8 mouse cellular contexts compared by ENCODE assay signal in the genomic region with DNA sequence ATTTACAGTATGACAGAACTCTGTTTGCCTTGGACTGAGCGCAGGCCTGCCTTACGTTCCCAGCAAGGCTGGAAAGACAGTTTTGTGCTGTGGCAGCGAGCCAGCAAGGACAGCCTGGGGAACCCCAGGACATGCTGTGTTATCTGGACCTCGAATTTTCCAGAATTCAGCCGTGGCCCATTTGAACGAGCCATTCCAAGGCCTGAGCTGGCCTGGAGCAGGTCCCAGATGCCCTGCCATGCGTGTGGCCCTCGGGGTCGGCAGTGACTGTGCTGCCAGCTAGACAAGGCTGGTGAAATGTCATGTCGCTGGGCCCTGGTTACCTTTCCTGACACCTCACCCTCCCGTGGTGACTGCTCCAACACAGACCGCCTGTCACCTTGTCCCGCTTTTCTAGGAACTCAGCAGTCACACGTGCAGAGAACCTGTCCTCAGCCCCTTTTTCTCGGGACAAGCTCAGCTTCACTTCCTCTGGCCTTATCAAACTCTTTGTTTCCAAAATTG.
A peak's percentile ranks its signal among the peaks of the same experiment; 100 is the strongest.
DNase-seq lines count a peak whose midpoint lies in the region; ATAC-seq lines count a peak whose summit lies in the region.

No protein-coding gene starts in this region.

- H3K27ac ChIP-seq in kidney, embryonic 16.5 days (ENCODE audit: low read length), result no peak overlapping the region

- no peaks in the 10 kb centered on the region for H3K27me3 ChIP-seq in kidney, embryonic 16.5 days (ENCODE audit: insufficient read depth, low read length)

- 0 out of 2 replicates have a peak, but pooled peaks have one; percentile 35 for ATAC-seq in kidney, embryonic 16.5 days (ENCODE audit: low FRiP score, low TSS enrichment)
- no peak for ATAC-seq in erythroblast, adult 5-6 weeks (replicated peaks; ENCODE audit: low FRiP score, poor library complexity, severe bottlenecking)

- DNase-seq in kidney, adult 11 months, result no peak
- peak; percentile 86 for DNase-seq in adrenal gland, adult 2 months
- DNase-seq in cerebellum, adult 9-11 months, result peak; percentile 89
- DNase-seq in heart, postnatal 14 days, result peak; percentile 59 to 69
- no peak for DNase-seq in frontal cortex, adult 2 months (ENCODE audit: extremely low spot score in 1 of 2, low spot score in 1 of 2)
- DNase-seq in gastrocnemius, postnatal 25 days, result no peak

- H3K4me3 ChIP-seq in kidney, embryonic 16.5 days (ENCODE audit: low read length), result no peak overlapping the region

- intact Hi-C loops in heart, postnatal 14 days (cut with DNase I), result no loop called here

- no peaks in the 10 kb centered on the region for H3K36me3 ChIP-seq in kidney, embryonic 16.5 days (ENCODE audit: insufficient read depth, low read length)

- 62% methylated on average over 15 of the region's 15 CpGs for WGBS in kidney, embryonic 16.5 days

- H3K4me1 ChIP-seq in kidney, embryonic 16.5 days (ENCODE audit: insufficient read depth, low read length), result peaks cover 16% of the 10 kb centered on the region; the same call in 1 of the 2 replicates

- H3K9me3 ChIP-seq in kidney, embryonic 16.5 days (ENCODE audit: low read length), result no peaks in the 10 kb centered on the region

- no peak overlapping the region for H3K4me2 ChIP-seq in kidney, embryonic 16.5 days (replicated peaks; ENCODE audit: low read depth, low read length)

- H3K9ac ChIP-seq in kidney, embryonic 16.5 days (replicated peaks; ENCODE audit: low read length), result no peak overlapping the region

Comparison
In these comparisons a context has a peak if more than half of its experiments do, and no peak if none do; other contexts are left out.
1. DNase-seq: peak in adrenal gland, adult 2 months (single experiment), cerebellum, adult 9-11 months (single experiment) and heart, postnatal 14 days (2 of 2); none in kidney, adult 11 months (single experiment), frontal cortex, adult 2 months (0 of 2) and gastrocnemius, postnatal 25 days (single experiment).